ENCODE assay signal across 20 mouse cellular contexts in genomic region chr10:40124096-40124495, GRCm38 (mm10). TPM values are rescaled to one million over a fixed set of nuclear protein-coding genes. Genes with fewer than 3 reads are reported as not detected.
DNase-seq lines count a peak whose midpoint lies in the region; ATAC-seq lines count a peak whose summit lies in the region.
"Had no signal": no experiment of that assay in that cellular context is flagged by ENCODE, and none has a peak within 500 bp of the region (broad histone marks: within the 10 kb centered on the region; RNA-seq: fewer than 3 reads in every experiment).

No protein-coding gene starts in this region.

- peak overlapping the region; percentile 72 for H3K4me2 ChIP-seq in liver, embryonic 12.5 days
- no peak overlapping the region for H3K4me2 ChIP-seq in liver, embryonic 11.5 days
- no peak overlapping the region for H3K4me2 ChIP-seq in liver, embryonic 15.5 days
- no peak overlapping the region for H3K4me2 ChIP-seq in hindbrain, embryonic 14.5 days (replicated peaks)
- H3K4me2 ChIP-seq: embryonic facial prominence, embryonic 12.5 days; heart, embryonic 11.5 days; heart, embryonic 15.5 days; hindbrain, embryonic 15.5 days had no signal

- H3K4me3 ChIP-seq in liver, embryonic 12.5 days: no peak overlapping the region
- no peak overlapping the region for H3K4me3 ChIP-seq in liver, embryonic 11.5 days (ENCODE audit: low read depth, low read length)
- no peak overlapping the region for H3K4me3 ChIP-seq in liver, embryonic 15.5 days (replicated peaks)
- no peak overlapping the region for H3K4me3 ChIP-seq in hindbrain, embryonic 14.5 days (replicated peaks; ENCODE audit: low read length)
- H3K4me3 ChIP-seq: embryonic facial prominence, embryonic 12.5 days; heart, embryonic 15.5 days; hindbrain, embryonic 10.5 days; hindbrain, embryonic 15.5 days had no signal

- H3K27ac ChIP-seq in liver, embryonic 12.5 days: peak overlapping the region; percentile 98
- no peak overlapping the region for H3K27ac ChIP-seq in liver, embryonic 11.5 days (ENCODE audit: low read depth, low read length)
- peak overlapping the region; percentile 97 for H3K27ac ChIP-seq in liver, embryonic 15.5 days (replicated peaks)
- no peak overlapping the region for H3K27ac ChIP-seq in hindbrain, embryonic 14.5 days
- H3K27ac ChIP-seq: embryonic facial prominence, embryonic 12.5 days; heart, embryonic 15.5 days; hindbrain, embryonic 10.5 days; hindbrain, embryonic 15.5 days had no signal

- no peaks in the 10 kb centered on the region for H3K9me3 ChIP-seq in liver, embryonic 12.5 days (replicated peaks)
- no peaks in the 10 kb centered on the region for H3K9me3 ChIP-seq in liver, embryonic 11.5 days (ENCODE audit: control insufficient read depth, low read length)
- H3K9me3 ChIP-seq in liver, embryonic 15.5 days (replicated peaks): no peaks in the 10 kb centered on the region
- no peaks in the 10 kb centered on the region for H3K9me3 ChIP-seq in hindbrain, embryonic 14.5 days (ENCODE audit: control insufficient read depth, low read length)
- H3K9me3 ChIP-seq: embryonic facial prominence, embryonic 12.5 days; hindbrain, embryonic 10.5 days; hindbrain, embryonic 15.5 days had no signal

- peaks cover 75% of the 10 kb centered on the region for H3K4me1 ChIP-seq in liver, embryonic 12.5 days
- peaks cover 18% of the 10 kb centered on the region for H3K4me1 ChIP-seq in liver, embryonic 11.5 days (replicated peaks; ENCODE audit: control insufficient read depth, insufficient read depth, low read length)
- peaks cover 75% of the 10 kb centered on the region for H3K4me1 ChIP-seq in liver, embryonic 15.5 days (replicated peaks)
- no peaks in the 10 kb centered on the region for H3K4me1 ChIP-seq in hindbrain, embryonic 14.5 days (replicated peaks; ENCODE audit: control insufficient read depth, insufficient read depth, low read length)
- H3K4me1 ChIP-seq: embryonic facial prominence, embryonic 12.5 days; hindbrain, embryonic 10.5 days; hindbrain, embryonic 15.5 days had no signal

- peak overlapping the region; percentile 51; the same call in 1 of the 2 replicates for H3K9ac ChIP-seq in liver, embryonic 12.5 days
- no peak overlapping the region for H3K9ac ChIP-seq in liver, embryonic 11.5 days (ENCODE audit: low read depth, low read length)
- H3K9ac ChIP-seq in liver, embryonic 15.5 days: peak overlapping the region; percentile 22; the same call in 1 of the 2 replicates
- no peak overlapping the region for H3K9ac ChIP-seq in hindbrain, embryonic 14.5 days
- H3K9ac ChIP-seq: embryonic facial prominence, embryonic 12.5 days; heart, embryonic 15.5 days; hindbrain, embryonic 15.5 days had no signal

- ATAC-seq in liver, embryonic 12.5 days: no peak
- no peak for ATAC-seq in liver, embryonic 11.5 days (replicated peaks; ENCODE audit: low FRiP score)
- ATAC-seq in liver, embryonic 15.5 days (ENCODE audit: insufficient read depth): no peak
- no peak for ATAC-seq in hindbrain, embryonic 14.5 days (ENCODE audit: low FRiP score)
- ATAC-seq: activated CD4-positive, CD25-positive, alpha-beta regulatory T cell, adult 4 months; forebrain, embryonic 16.5 days; inflammation-experienced regulatory T-cells, adult 6 months; Patski had no signal

- no peak for DNase-seq in liver, embryonic 11.5 days (ENCODE audit: low spot score)
- DNase-seq in Muller cell, postnatal 12 days (ENCODE audit: inconsistent ontology term): peak; percentile 21
- no peak for DNase-seq in left cerebral cortex, adult 18-20 months (ENCODE audit: low spot score in 2 of 2)
- DNase-seq in hindbrain, embryonic 14.5 days (ENCODE audit: low spot score): no peak
- DNase-seq: adrenal gland, postnatal 14 days; cerebellum, adult 11-12 months; cerebellum, adult 9-10 months; cerebellum, postnatal 25 days; gastrocnemius, postnatal 14 days had no signal

- WGBS in liver, embryonic 12.5 days (ENCODE audit: insufficient replicate concordance): 83% methylated on average over 2 of the region's 2 CpGs
- WGBS in liver, embryonic 11.5 days: 87% methylated on average over 2 of the region's 2 CpGs
- 90% methylated on average over 2 of the region's 2 CpGs for WGBS in liver, embryonic 15.5 days (ENCODE audit: insufficient replicate concordance)
- WGBS in hindbrain, embryonic 14.5 days: 89% methylated on average over 2 of the region's 2 CpGs

- H3K27me3 ChIP-seq in liver, embryonic 12.5 days (replicated peaks): no peaks in the 10 kb centered on the region
- H3K27me3 ChIP-seq in liver, embryonic 11.5 days (replicated peaks; ENCODE audit: control insufficient read depth, insufficient read depth, low read length): no peaks in the 10 kb centered on the region
- no peaks in the 10 kb centered on the region for H3K27me3 ChIP-seq in liver, embryonic 15.5 days
- no peaks in the 10 kb centered on the region for H3K27me3 ChIP-seq in hindbrain, embryonic 14.5 days (ENCODE audit: control insufficient read depth, insufficient read depth, low read length)
- H3K27me3 ChIP-seq: embryonic facial prominence, embryonic 12.5 days; heart, embryonic 15.5 days; hindbrain, embryonic 15.5 days; Patski had no signal

- H3K36me3 ChIP-seq in liver, embryonic 12.5 days: peaks cover 45% of the 10 kb centered on the region
- H3K36me3 ChIP-seq in liver, embryonic 11.5 days (ENCODE audit: control insufficient read depth, insufficient read depth, low read length): no peaks in the 10 kb centered on the region
- H3K36me3 ChIP-seq in liver, embryonic 15.5 days (replicated peaks): peaks cover 52% of the 10 kb centered on the region
- H3K36me3 ChIP-seq in hindbrain, embryonic 14.5 days (replicated peaks; ENCODE audit: control insufficient read depth, insufficient read depth): no peaks in the 10 kb centered on the region
- H3K36me3 ChIP-seq: embryonic facial prominence, embryonic 12.5 days; heart, embryonic 15.5 days; hindbrain, embryonic 10.5 days; hindbrain, embryonic 15.5 days had no signal

RNA-seq across cellular contexts. Expression of gene Slc16a10, which starts 18.0 kb away (rescaled TPM):
- 93.9 and 99.9 TPM in 2 replicates for polyA plus RNA-seq in liver, embryonic 12.5 days (2016; fragmentation: Nextera tagmentation; extraction: Ambion mirVana)
- polyA plus RNA-seq in liver, embryonic 11.5 days (2014; fragmentation: Nextera tagmentation; extraction: Ambion mirVana): 46.9 and 49.2 TPM in 2 replicates
- 79.2 and 87.6 TPM in 2 replicates for polyA plus RNA-seq in liver, embryonic 15.5 days (2015; fragmentation: Nextera tagmentation; extraction: Ambion mirVana)
- 1 to 10 TPM; 3.2 to 4.1 TPM for total RNA-seq in left cerebral cortex, adult 18-20 months (2021)
- 9.7 and 16.9 TPM in 2 replicates for polyA plus RNA-seq in hindbrain, embryonic 14.5 days (2014; fragmentation: Nextera tagmentation; extraction: Ambion mirVana)

Comparison
In these comparisons a context has a peak if more than half of its experiments do, and no peak if none do; other contexts are left out.
1. H3K27ac ChIP-seq: peak in liver, embryonic 12.5 days (single experiment) and liver, embryonic 15.5 days (single experiment); none in liver, embryonic 11.5 days (single experiment) and hindbrain, embryonic 14.5 days (single experiment).
2. H3K9ac ChIP-seq: peak in liver, embryonic 12.5 days (single experiment) and liver, embryonic 15.5 days (single experiment); none in liver, embryonic 11.5 days (single experiment) and hindbrain, embryonic 14.5 days (single experiment).